Mouse (Mus musculus) heart, embryonic 16.5 days (tissue): ENCODE measurements around the gene Fam69a. TPM values are rescaled to one million over a fixed set of nuclear protein-coding genes. Genes with fewer than 3 reads are reported as not detected.
"Not testable (repeated sequence)": the region's sequence is repeated elsewhere in the genome, so short reads cannot be mapped to it uniquely, and the experiment has no call there.

Experiments
- ATAC-seq: fragments of 200-750 bp; cut with Nextera tagmentation; replicated peaks from 2 replicates; pipeline ENCODE4 v1.8.0; 2017; ENCODE audit warnings: moderate number of reproducible peaks; ENCODE audit not compliant: insufficient read depth, low FRiP score; ENCODE audit errors: extremely low read depth
- H3K27ac ChIP-seq: fragments of 300-500 bp; sonication (generic); 2 replicates; pipeline ENCODE4 v1.5.1; 2014; ENCODE audit warnings: mild to moderate bottlenecking, low read length, control low read depth, moderate library complexity
- H3K27me3 ChIP-seq: fragments of 300-500 bp; sonication (generic); 2 replicates; pipeline ENCODE4 v1.6.1; 2014; ENCODE audit warnings: low read length, mixed read lengths; ENCODE audit not compliant: control insufficient read depth, insufficient read depth
- H3K36me3 ChIP-seq: fragments of 300-500 bp; sonication (generic); 2 replicates; pipeline ENCODE4 v1.6.1; 2014; ENCODE audit not compliant: control insufficient read depth, insufficient read depth
- H3K4me1 ChIP-seq: fragments of 300-500 bp; sonication (generic); 2 replicates; pipeline ENCODE4 v1.6.1; 2014; ENCODE audit warnings: low read length, mixed read lengths; ENCODE audit not compliant: control insufficient read depth, insufficient read depth
- H3K4me2 ChIP-seq: fragments of 300-500 bp; sonication (generic); 2 replicates; pipeline ENCODE4 v1.6.1; 2014; ENCODE audit warnings: low read depth, mild to moderate bottlenecking, control low read depth, low read length
- H3K4me3 ChIP-seq: fragments of 300-500 bp; sonication (generic); 2 replicates; pipeline ENCODE4 v1.5.1; 2014; ENCODE audit warnings: mild to moderate bottlenecking, control low read depth, low read length
- H3K9ac ChIP-seq: fragments of 300-500 bp; sonication (generic); 2 replicates; pipeline ENCODE4 v1.6.1; 2014; ENCODE audit warnings: low read length, control low read depth
- H3K9me3 ChIP-seq: fragments of 300-500 bp; sonication (generic); replicated peaks from 2 replicates; pipeline ENCODE4 v1.6.1; 2016; ENCODE audit warnings: low read length; ENCODE audit not compliant: control insufficient read depth
- WGBS: fragments of 180-500 bp; shearing (Covaris S2); extraction: QIAGEN DNeasy Blood & Tissue Kit; methylation state at CpG from one replicate; pipeline ENCODE4 v1.1.7; 2014; 5-methylcytosine and 5-hydroxymethylcytosine counted together
- polyA plus RNA-seq: library from polyadenylated mRNA; unstranded; fragments of >200 nt; fragmentation: Nextera tagmentation; extraction: Ambion mirVana; gene quantifications from 2 replicates; pipeline ENCODE4 v1.2.1, GENCODE M21; 2015

Fam69a gene
- polyA plus RNA-seq, 1 experiment from 2014 or later, result 23.1 TPM

DNA sequence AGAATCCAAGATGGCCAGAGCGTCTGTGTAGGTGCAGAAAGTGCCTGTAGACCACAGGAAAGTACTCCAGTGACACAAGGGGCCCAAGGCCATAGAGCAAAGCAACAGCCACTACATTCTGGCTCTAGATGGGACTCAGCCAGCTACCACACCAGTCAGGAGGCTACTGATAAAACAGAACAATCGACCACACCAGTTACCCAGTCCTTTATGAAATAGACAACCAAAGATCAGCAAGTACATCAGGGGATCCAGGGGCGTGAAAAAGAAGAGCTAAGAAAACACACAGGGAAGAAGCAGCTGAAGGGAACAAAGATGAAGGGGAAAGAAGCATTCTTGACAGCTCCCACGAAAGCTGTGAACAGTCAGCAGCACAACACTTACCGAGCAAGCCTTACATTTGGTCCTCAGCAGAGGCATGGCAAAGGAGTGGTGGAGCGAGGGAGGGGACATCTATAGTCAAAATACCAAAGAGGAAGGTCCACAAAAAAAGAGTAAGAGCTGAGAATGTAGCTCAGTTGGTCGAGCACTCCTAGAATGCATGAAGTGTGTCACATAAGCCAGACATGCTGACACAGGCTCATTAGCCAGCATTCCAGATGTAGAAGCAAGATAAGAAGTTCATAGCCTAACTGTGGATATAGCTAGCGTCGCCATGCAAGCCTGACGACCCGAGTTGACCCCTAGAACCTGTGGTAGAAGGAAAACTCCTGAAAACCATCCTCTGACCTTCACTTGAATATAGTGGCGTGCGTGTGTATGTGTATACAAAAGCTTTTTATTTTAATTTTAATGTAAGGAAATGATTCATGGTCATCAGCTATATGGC is 14.2 kb downstream of the Fam69a start:
- no peak overlapping the region for H3K4me3 ChIP-seq
- H3K9me3 ChIP-seq, result no peaks in the 10 kb centered on the region
- H3K36me3 ChIP-seq, result no peaks in the 10 kb centered on the region
- WGBS, result 55% methylated on average over 13 of the region's 13 CpGs
- no peaks in the 10 kb centered on the region for H3K27me3 ChIP-seq
- peaks cover 10% of the 10 kb centered on the region for H3K4me1 ChIP-seq
- no peak for ATAC-seq
- H3K4me2 ChIP-seq, result no peak overlapping the region
- no peak overlapping the region for H3K27ac ChIP-seq
- no peak overlapping the region for H3K9ac ChIP-seq

DNA sequence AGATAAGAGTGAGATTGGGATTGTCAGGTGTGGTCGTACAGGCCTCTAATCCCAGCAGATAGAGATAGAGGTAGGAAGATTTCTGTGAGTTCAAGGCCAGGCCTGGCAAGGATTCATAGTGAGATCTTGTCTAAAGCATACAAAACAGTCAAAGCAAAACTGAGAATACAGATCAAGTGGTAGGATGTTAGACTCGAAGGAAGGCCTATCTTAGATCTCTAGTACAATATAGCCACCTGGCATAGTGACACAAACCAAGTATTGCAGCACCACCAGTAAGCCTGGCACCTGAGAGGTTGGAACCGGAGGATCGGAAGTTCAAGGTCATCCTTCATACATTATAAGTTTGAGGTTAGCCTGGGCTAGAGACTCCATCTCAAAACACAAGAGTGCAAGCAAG is 15.8 kb downstream of the Fam69a start:
- Histone ChIP-seq H3K9ac (no peak overlapping the region), H3K27ac (no peak overlapping the region), H3K27me3 (no peaks in the 10 kb centered on the region), H3K4me2 (no peak overlapping the region), H3K4me3 (no peak overlapping the region), H3K4me1 (peaks cover 13% of the 10 kb centered on the region), H3K9me3 (no peaks in the 10 kb centered on the region), H3K36me3 (no peaks in the 10 kb centered on the region)
- 82% methylated on average over 4 of the region's 4 CpGs for WGBS
- no peak for ATAC-seq

DNA sequence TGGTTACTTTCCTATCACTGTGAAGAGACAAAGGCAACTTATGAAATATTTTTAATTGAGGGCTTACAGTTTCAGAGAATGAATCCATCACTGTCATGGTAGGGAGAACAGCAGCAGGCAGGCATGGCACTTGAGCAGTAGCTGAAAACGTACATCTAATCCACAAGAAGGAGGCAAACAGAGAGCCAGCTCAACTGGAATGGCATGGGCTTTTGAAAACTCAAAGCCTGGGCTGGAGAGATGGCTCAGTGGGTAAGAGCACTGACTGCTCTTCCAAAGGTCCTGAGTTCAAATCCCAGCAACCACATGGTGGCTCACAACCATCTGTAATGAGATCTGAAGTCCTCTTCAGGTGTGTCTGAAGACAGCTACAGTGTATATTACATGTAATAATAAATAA is 17.1 kb downstream of the Fam69a start:
- not testable (repeated sequence) for H3K36me3 ChIP-seq

DNA sequence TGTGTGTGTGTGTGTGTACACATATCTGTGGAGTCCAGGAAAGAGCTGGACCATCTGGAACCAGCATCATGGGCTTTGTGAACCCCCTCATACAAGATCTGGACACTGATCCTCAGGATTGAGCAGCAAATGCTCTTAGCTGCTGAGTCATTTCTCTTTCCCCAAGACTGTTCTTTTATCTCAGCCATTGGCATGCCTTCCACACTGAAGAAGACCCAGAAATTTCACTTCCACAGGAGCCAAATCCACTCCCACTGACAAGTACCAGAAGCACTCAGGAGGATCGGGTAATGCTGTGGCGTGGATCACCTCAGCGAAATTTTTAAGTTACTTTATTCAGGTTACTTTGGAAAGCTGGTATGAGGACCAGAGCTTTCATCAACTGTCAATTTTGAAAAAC is 18.8 kb downstream of the Fam69a start:
- no peak overlapping the region for H3K9ac ChIP-seq
- H3K36me3 ChIP-seq, result no peaks in the 10 kb centered on the region
- H3K4me1 ChIP-seq, result peaks cover 15% of the 10 kb centered on the region
- no peaks in the 10 kb centered on the region for H3K9me3 ChIP-seq
- 92% methylated on average over 3 of the region's 3 CpGs for WGBS
- H3K4me3 ChIP-seq, result no peak overlapping the region
- ATAC-seq, result no peak
- no peaks in the 10 kb centered on the region for H3K27me3 ChIP-seq
- H3K27ac ChIP-seq, result no peak overlapping the region
- no peak overlapping the region for H3K4me2 ChIP-seq

More for the DNA sequence above, 17.1 kb downstream of the Fam69a start:
- WGBS, result 89% methylated on average over 1 of the region's 1 CpGs
- not testable (repeated sequence) for H3K27me3 ChIP-seq, H3K4me3 ChIP-seq, H3K27ac ChIP-seq, H3K9me3 ChIP-seq, H3K9ac ChIP-seq, H3K4me2 ChIP-seq, ATAC-seq
- H3K4me1 ChIP-seq, result peaks cover 17% of the 10 kb centered on the region

DNA sequence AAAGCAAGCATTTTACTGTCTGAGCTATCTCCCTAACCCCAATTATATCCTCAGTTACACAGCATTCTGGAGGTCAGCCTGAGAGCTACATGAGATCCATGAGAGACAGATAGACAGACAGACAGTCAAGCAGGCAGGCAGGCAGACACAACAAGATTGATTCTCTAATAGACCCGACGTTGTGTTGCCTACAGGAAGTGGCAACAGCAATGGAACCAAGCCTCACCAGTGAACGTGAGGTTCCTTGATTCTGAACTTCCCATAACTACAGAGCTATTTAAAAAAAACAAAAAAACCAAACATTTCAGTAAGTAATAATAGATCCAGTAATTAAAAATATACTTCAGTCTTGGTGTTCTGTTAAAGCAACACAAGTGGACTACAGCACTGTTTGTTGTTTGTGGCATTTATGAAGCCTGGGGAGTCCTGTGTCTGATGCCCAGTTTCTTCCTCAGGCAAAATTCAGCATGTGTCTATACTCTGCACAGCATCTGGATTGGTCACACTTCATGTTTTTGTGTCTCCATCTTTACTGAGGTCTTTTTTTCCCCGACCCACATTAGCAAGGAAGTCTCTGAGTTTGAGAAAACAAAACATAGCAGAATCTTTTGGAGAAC is 19.9 kb downstream of the Fam69a start:
- Histone ChIP-seq H3K4me3 (no peak overlapping the region), H3K4me1 (peaks cover 14% of the 10 kb centered on the region), H3K27me3 (no peaks in the 10 kb centered on the region), H3K36me3 (no peaks in the 10 kb centered on the region), H3K27ac (no peak overlapping the region), H3K9me3 (no peaks in the 10 kb centered on the region), H3K4me2 (no peak overlapping the region), H3K9ac (no peak overlapping the region)
- WGBS, result 51% methylated on average over 4 of the region's 4 CpGs
- no peak for ATAC-seq

DNA sequence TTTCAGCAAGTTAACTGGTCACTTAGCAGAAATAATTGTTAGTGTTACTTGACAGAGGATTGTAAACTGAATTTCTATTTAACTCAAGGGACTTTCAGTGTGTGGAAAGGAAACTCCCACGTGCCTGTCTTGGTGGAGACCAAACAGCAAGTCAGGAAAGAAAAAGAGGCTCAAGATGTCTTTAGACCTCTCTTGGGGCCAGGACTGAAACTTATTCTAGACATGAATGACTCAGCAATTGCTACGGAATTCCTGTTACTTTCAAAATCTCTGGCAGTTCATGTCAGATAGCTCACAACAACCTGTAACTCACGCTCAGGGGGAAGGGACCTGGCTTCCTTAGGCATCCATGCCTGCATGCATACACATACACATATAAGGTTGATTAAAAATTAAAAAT is 20.7 kb downstream of the Fam69a start:
- no peak overlapping the region for H3K4me3 ChIP-seq
- no peaks in the 10 kb centered on the region for H3K9me3 ChIP-seq
- WGBS, result 34% methylated on average over 3 of the region's 3 CpGs
- no peak overlapping the region for H3K4me2 ChIP-seq
- no peak overlapping the region for H3K9ac ChIP-seq
- no peaks in the 10 kb centered on the region for H3K36me3 ChIP-seq
- no peak overlapping the region for H3K27ac ChIP-seq
- ATAC-seq, result no peak
- H3K4me1 ChIP-seq, result peaks cover 21% of the 10 kb centered on the region
- H3K27me3 ChIP-seq, result no peaks in the 10 kb centered on the region

DNA sequence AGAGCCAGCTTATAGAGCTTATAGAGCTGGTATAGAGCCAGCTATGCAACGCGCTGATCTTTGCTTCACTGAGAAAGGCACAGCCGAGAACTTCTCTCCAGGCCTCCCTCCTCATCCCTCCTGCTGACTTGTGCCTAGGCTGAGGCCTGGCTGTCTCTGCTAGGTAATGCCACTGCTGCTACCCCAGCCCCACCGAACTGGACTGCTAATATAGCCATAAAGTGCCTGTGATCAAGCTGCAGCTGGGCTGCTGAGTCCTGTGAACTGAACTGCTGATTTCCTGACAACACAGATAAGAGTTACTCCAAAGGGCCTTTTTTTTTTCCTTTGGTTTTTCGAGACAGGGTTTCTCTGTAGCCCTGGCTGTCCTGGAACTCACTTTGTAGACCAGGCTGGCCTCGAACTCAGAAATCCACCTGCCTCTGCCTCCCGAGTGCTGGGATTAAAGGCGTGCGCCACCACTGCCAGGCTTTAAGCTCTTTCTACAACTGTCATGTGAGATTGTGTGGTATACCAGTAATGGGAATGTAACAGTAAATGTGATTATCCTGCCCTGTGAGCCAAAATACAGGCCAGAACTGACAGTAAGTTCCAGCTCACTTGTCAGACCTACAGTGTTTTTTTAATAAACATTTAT is 21.4 kb downstream of the Fam69a start:
- Histone ChIP-seq H3K36me3 (no peaks in the 10 kb centered on the region), H3K9ac (no peak overlapping the region), H3K4me1 (peaks cover 25% of the 10 kb centered on the region), H3K4me3 (no peak overlapping the region), H3K9me3 (no peaks in the 10 kb centered on the region), H3K27me3 (no peaks in the 10 kb centered on the region), H3K27ac (no peak overlapping the region), H3K4me2 (no peak overlapping the region)
- WGBS, result 71% methylated on average over 9 of the region's 9 CpGs
- ATAC-seq, result no peak

DNA sequence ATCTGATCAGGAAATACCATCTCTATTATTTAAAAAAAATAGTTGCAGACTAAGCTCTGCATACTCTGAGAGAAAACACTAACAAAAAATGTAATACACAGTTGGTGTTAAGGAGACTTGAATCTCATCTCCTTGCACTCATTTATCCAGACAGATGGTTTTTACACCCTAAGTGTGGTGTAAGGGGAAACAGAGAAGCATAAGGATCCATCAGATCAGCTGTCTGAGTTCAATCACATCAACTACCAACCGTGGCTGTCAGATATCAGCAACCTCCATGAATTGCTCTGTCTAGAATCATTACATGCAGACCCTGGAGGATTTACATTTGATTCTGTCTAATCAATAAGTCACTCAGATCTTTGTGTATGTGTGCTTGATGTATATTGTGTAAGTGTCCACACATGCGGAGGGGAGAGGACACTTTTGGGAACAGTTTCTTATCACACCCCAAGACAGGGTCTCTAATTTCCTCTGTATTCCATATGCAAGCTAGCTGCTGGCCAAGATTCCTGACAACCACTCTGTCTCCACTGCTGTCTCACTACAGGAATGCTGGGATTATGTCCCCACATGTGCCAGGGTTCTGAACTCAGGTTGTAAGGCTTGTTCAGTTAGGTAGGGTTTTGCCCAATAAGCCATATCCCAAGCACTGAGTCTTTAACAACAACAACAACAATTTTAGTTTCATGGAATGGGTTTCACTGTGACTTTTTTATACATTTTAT is 22.7 kb downstream of the Fam69a start:
- Histone ChIP-seq H3K4me1 (peaks cover 25% of the 10 kb centered on the region), H3K4me2 (no peak overlapping the region), H3K4me3 (no peak overlapping the region), H3K9me3 (no peaks in the 10 kb centered on the region), H3K27me3 (no peaks in the 10 kb centered on the region), H3K9ac (no peak overlapping the region), H3K36me3 (no peaks in the 10 kb centered on the region), H3K27ac (no peak overlapping the region)
- no peak for ATAC-seq
- 66% methylated on average over 2 of the region's 2 CpGs for WGBS
